Mouse (Mus musculus): ENCODE measurements around the gene Myo6.

Gene Myo6

GRCm38 (mm10) chr9:80184138-80184537 lies 19.3 kb downstream of the Myo6 start:
- no peak for DNase-seq

- no peak for DNase-seq
Measured at GRCm38 (mm10) chr9:80185737-80186136, 20.9 kb downstream of the Myo6 start.

- DNase-seq, result no peak
Measured at GRCm38 (mm10) chr9:80186693-80187092, 21.9 kb downstream of the Myo6 start.

GRCm38 (mm10) chr9:80188324-80188893 lies 23.6 kb downstream of the Myo6 start:
- DNase-seq, result no peak

GRCm38 (mm10) chr9:80191240-80191639 lies 26.4 kb downstream of the Myo6 start:
- no peak for DNase-seq

- no peak for DNase-seq
Measured at GRCm38 (mm10) chr9:80192324-80192723, 27.5 kb downstream of the Myo6 start.

- DNase-seq, result no peak
Measured at GRCm38 (mm10) chr9:80194446-80194845, 29.6 kb downstream of the Myo6 start.

GRCm38 (mm10) chr9:80196161-80196560 lies 31.3 kb downstream of the Myo6 start:
- DNase-seq, result no peak

GRCm38 (mm10) chr9:80197233-80197632 lies 32.4 kb downstream of the Myo6 start:
- no peak for DNase-seq

GRCm38 (mm10) chr9:80200855-80201254 lies 36.0 kb downstream of the Myo6 start:
- no peak for DNase-seq

GRCm38 (mm10) chr9:80202374-80203060 lies 37.7 kb downstream of the Myo6 start:
- no peak for DNase-seq

GRCm38 (mm10) chr9:80208681-80209080 lies 43.9 kb downstream of the Myo6 start:
- DNase-seq, result no peak

- no peak for DNase-seq
Measured at GRCm38 (mm10) chr9:80209459-80209858, 44.6 kb downstream of the Myo6 start.

- no peak for DNase-seq
Measured at GRCm38 (mm10) chr9:80210096-80210495, 45.3 kb downstream of the Myo6 start.

GRCm38 (mm10) chr9:80213428-80213827 lies 48.6 kb downstream of the Myo6 start:
- no peak for DNase-seq

GRCm38 (mm10) chr9:80215502-80215901 lies 50.7 kb downstream of the Myo6 start:
- no peak for DNase-seq

- no peak for DNase-seq
Measured at GRCm38 (mm10) chr9:80216786-80217501, 52.1 kb downstream of the Myo6 start.

GRCm38 (mm10) chr9:80218718-80219117 lies 53.9 kb downstream of the Myo6 start:
- DNase-seq, result no peak

GRCm38 (mm10) chr9:80223989-80224635 lies 59.3 kb downstream of the Myo6 start:
- no peak for DNase-seq

- no peak for DNase-seq
Measured at GRCm38 (mm10) chr9:80226579-80227325, 61.9 kb downstream of the Myo6 start.

GRCm38 (mm10) chr9:80233831-80234455 lies 69.1 kb downstream of the Myo6 start:
- no peak for DNase-seq

- no peak for DNase-seq
Measured at GRCm38 (mm10) chr9:80237184-80237799, 72.5 kb downstream of the Myo6 start.
